Mouse (Mus musculus) lung, adult 2 months (tissue): ENCODE results near the gene Pgf.

Source experiments
- CTCF ChIP-seq: fragments of 200-500 bp; IDR thresholded peaks from 2 replicates; pipeline ENCODE4 v1.5.1; 2011; ENCODE audit warnings: mild to moderate bottlenecking, low read length, control low read depth; ENCODE audit not compliant: insufficient read depth
- POLR2A ChIP-seq: fragments of 200-500 bp; IDR thresholded peaks from 2 replicates; pipeline ENCODE4 v1.6.1; 2011; ENCODE audit warnings: low read depth, mild to moderate bottlenecking, control low read depth, low read length, borderline replicate concordance; ENCODE audit errors: extremely low read depth

- TF ChIP-seq CTCF (no peak), POLR2A (no peak)
These were observed 40.2 kb upstream of the Pgf start for GRCm38 (mm10) chr12:85217733-85218310.
